Mouse (Mus musculus) heart, adult 2 months (tissue): ENCODE measurements around the gene Flot1.

Source experiments
- CTCF ChIP-seq: fragments of 200-600 bp; IDR thresholded peaks from 2 replicates; pipeline ENCODE4 v1.8.1; 2022; ENCODE audit warnings: antibody characterized with exemption, mild to moderate bottlenecking, moderate library complexity
- EP300 ChIP-seq: fragments of 200-500 bp; IDR thresholded peaks from 2 replicates; pipeline ENCODE4 v1.6.1; 2011; ENCODE audit warnings: low read depth, low read length, control low read depth; ENCODE audit not compliant: insufficient read depth
- POLR2A ChIP-seq: fragments of 200-500 bp; IDR thresholded peaks from 2 replicates; pipeline ENCODE4 v1.6.1; 2011; ENCODE audit warnings: mild to moderate bottlenecking, low read depth, low read length, control low read depth; ENCODE audit not compliant: insufficient read depth

DNA sequence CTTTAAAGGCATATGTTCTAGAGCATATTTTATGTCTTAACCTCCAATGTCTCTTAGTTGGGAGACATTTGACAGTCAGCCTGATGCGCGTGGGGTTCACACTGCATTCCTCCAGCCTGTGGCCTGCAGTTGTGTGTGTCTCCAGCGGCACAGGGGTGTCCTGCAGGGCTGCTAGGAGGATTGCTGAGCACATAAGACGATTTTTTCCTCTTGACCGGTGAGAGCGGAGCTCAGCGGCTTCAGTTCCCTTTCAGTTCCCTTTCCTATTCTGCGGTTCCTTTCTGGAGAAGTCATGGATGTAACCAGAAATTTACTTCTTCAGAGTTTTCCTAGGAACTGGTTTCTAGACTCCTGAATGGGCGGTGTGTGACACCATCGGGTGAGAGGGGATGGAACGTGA, 13.6 kb upstream of the Flot1 start:
- TF ChIP-seq CTCF: no peak
- TF ChIP-seq EP300: no peak
- TF ChIP-seq POLR2A: no peak
